Mouse (Mus musculus): ENCODE measurements around the gene Rln1. TPM values are rescaled to one million over a fixed set of nuclear protein-coding genes. Genes with fewer than 3 reads are reported as not detected.

Rln1 gene
- total and polyA plus RNA-seq, 2 experiments from 2014 or later, result 4.5 to 7.2 TPM

GRCm38 (mm10) chr19:29296166-29296565 lies 38.3 kb downstream of the Rln1 start:
- no peaks in the 10 kb centered on the region for H3K9me3 ChIP-seq (ENCODE audit: low read length)
- no peaks in the 10 kb centered on the region for H3K4me1 ChIP-seq (ENCODE audit: insufficient read depth, low read length)
- DNase-seq (ENCODE audit: low spot score) (no peak), ATAC-seq (ENCODE audit: low FRiP score) (no peak)
- no peak overlapping the region for H3K9ac ChIP-seq (replicated peaks; ENCODE audit: low read length, poor library complexity, severe bottlenecking)
- H3K27me3 ChIP-seq (ENCODE audit: insufficient read depth, low read length), result no peaks in the 10 kb centered on the region
- no peak overlapping the region for H3K4me3 ChIP-seq (ENCODE audit: low read depth, low read length)
- H3K4me2 ChIP-seq (ENCODE audit: low read depth, low read length, poor library complexity, severe bottlenecking), result no peak overlapping the region
- TF ChIP-seq CTCF (IDR thresholded peaks at IDR 0.05), result no peak
- H3K36me3 ChIP-seq (ENCODE audit: insufficient read depth, low read length), result peaks cover 36% of the 10 kb centered on the region
- no peak overlapping the region for H3K27ac ChIP-seq (ENCODE audit: low read depth, low read length)

GRCm38 (mm10) chr19:29294756-29295155 lies 39.7 kb downstream of the Rln1 start:
- ATAC-seq (ENCODE audit: low FRiP score) (no peak), DNase-seq (ENCODE audit: low spot score) (no peak)
- Histone ChIP-seq H3K27me3 (ENCODE audit: insufficient read depth, low read length) (no peaks in the 10 kb centered on the region), H3K27ac (ENCODE audit: low read depth, low read length) (no peak overlapping the region), H3K36me3 (ENCODE audit: insufficient read depth, low read length) (peaks cover 28% of the 10 kb centered on the region), H3K4me3 (ENCODE audit: low read depth, low read length) (no peak overlapping the region), H3K4me2 (ENCODE audit: low read depth, low read length, poor library complexity, severe bottlenecking) (no peak overlapping the region), H3K9me3 (ENCODE audit: low read length) (no peaks in the 10 kb centered on the region), H3K4me1 (ENCODE audit: insufficient read depth, low read length) (no peaks in the 10 kb centered on the region), H3K9ac (replicated peaks; ENCODE audit: low read length, poor library complexity, severe bottlenecking) (no peak overlapping the region)
- 80% methylated on average over 2 of the region's 2 CpGs for WGBS
- no peak for TF ChIP-seq CTCF (IDR thresholded peaks at IDR 0.05)

GRCm38 (mm10) chr19:29292546-29292945 lies 41.9 kb downstream of the Rln1 start:
- Histone ChIP-seq H3K9ac (replicated peaks; ENCODE audit: low read length, poor library complexity, severe bottlenecking) (no peak overlapping the region), H3K4me2 (ENCODE audit: low read depth, low read length, poor library complexity, severe bottlenecking) (no peak overlapping the region), H3K36me3 (ENCODE audit: insufficient read depth, low read length) (peaks cover 26% of the 10 kb centered on the region), H3K9me3 (ENCODE audit: low read length) (no peaks in the 10 kb centered on the region), H3K4me3 (ENCODE audit: low read depth, low read length) (no peak overlapping the region), H3K4me1 (ENCODE audit: insufficient read depth, low read length) (no peaks in the 10 kb centered on the region), H3K27me3 (ENCODE audit: insufficient read depth, low read length) (no peaks in the 10 kb centered on the region), H3K27ac (ENCODE audit: low read depth, low read length) (no peak overlapping the region)
- no peak for ATAC-seq (ENCODE audit: low FRiP score)
- no peak for TF ChIP-seq CTCF (IDR thresholded peaks at IDR 0.05)
- 73% methylated on average over 4 of the region's 4 CpGs for WGBS
- DNase-seq (ENCODE audit: low spot score), result no peak

GRCm38 (mm10) chr19:29291532-29291931 lies 42.9 kb downstream of the Rln1 start:
- H3K4me1 ChIP-seq (ENCODE audit: insufficient read depth, low read length), result no peaks in the 10 kb centered on the region
- no peak for TF ChIP-seq CTCF (IDR thresholded peaks at IDR 0.05)
- H3K27ac ChIP-seq (ENCODE audit: low read depth, low read length), result no peak overlapping the region
- no peak overlapping the region for H3K9ac ChIP-seq (replicated peaks; ENCODE audit: low read length, poor library complexity, severe bottlenecking)
- DNase-seq (ENCODE audit: low spot score) (no peak), ATAC-seq (ENCODE audit: low FRiP score) (no peak)
- no peaks in the 10 kb centered on the region for H3K9me3 ChIP-seq (ENCODE audit: low read length)
- H3K36me3 ChIP-seq (ENCODE audit: insufficient read depth, low read length), result peaks cover 28% of the 10 kb centered on the region
- 91% methylated on average over 14 of the region's 14 CpGs for WGBS
- no peak overlapping the region for H3K4me2 ChIP-seq (ENCODE audit: low read depth, low read length, poor library complexity, severe bottlenecking)
- H3K27me3 ChIP-seq (ENCODE audit: insufficient read depth, low read length), result no peaks in the 10 kb centered on the region
- H3K4me3 ChIP-seq (ENCODE audit: low read depth, low read length), result no peak overlapping the region

GRCm38 (mm10) chr19:29287863-29288262 lies 46.6 kb downstream of the Rln1 start:
- 73% methylated on average over 8 of the region's 8 CpGs for WGBS
- Histone ChIP-seq H3K4me3 (ENCODE audit: low read depth, low read length) (no peak overlapping the region), H3K4me1 (ENCODE audit: insufficient read depth, low read length) (no peaks in the 10 kb centered on the region), H3K9ac (replicated peaks; ENCODE audit: low read length, poor library complexity, severe bottlenecking) (no peak overlapping the region), H3K36me3 (ENCODE audit: insufficient read depth, low read length) (peaks cover 30% of the 10 kb centered on the region), H3K4me2 (ENCODE audit: low read depth, low read length, poor library complexity, severe bottlenecking) (no peak overlapping the region), H3K27me3 (ENCODE audit: insufficient read depth, low read length) (no peaks in the 10 kb centered on the region), H3K9me3 (ENCODE audit: low read length) (no peaks in the 10 kb centered on the region), H3K27ac (ENCODE audit: low read depth, low read length) (no peak overlapping the region)
- DNase-seq (ENCODE audit: low spot score) (peak; percentile 53), ATAC-seq (ENCODE audit: low FRiP score) (no peak)
- TF ChIP-seq CTCF (IDR thresholded peaks at IDR 0.05), result peak; percentile 57

- Histone ChIP-seq H3K27ac (ENCODE audit: low read depth, low read length) (no peak overlapping the region), H3K27me3 (ENCODE audit: insufficient read depth, low read length) (no peaks in the 10 kb centered on the region), H3K9ac (replicated peaks; ENCODE audit: low read length, poor library complexity, severe bottlenecking) (no peak overlapping the region), H3K36me3 (ENCODE audit: insufficient read depth, low read length) (peaks cover 15% of the 10 kb centered on the region; the same call in 1 of the 2 replicates), H3K4me3 (ENCODE audit: low read depth, low read length) (no peak overlapping the region), H3K9me3 (ENCODE audit: low read length) (no peaks in the 10 kb centered on the region), H3K4me2 (ENCODE audit: low read depth, low read length, poor library complexity, severe bottlenecking) (no peak overlapping the region), H3K4me1 (ENCODE audit: insufficient read depth, low read length) (no peaks in the 10 kb centered on the region)
- no peak for ATAC-seq (ENCODE audit: low FRiP score)
- DNase-seq (ENCODE audit: low spot score), result no peak
- WGBS, result 12% methylated on average over 7 of the region's 7 CpGs
- no peak for TF ChIP-seq CTCF (IDR thresholded peaks at IDR 0.05)
Observed at GRCm38 (mm10) chr19:29285451-29285869, 49.0 kb downstream of the Rln1 start.

Other genes with a start within 250 kb of the Rln1 start
- gene Rcl1, start 233.3 kb downstream of the Rln1 start, total RNA-seq (2014; rRNA removed), result 23.6 and 26.1 TPM in 2 replicates
- 34.6 and 37.8 TPM in 2 replicates for gene Rcl1, start 233.3 kb downstream of the Rln1 start, polyA plus RNA-seq (2015; fragmentation: Nextera tagmentation; extraction: Ambion mirVana)
- gene Jak2, start 82.8 kb downstream of the Rln1 start, total RNA-seq (2014; rRNA removed), result 35.3 and 37.6 TPM in 2 replicates
- gene Jak2, start 82.8 kb downstream of the Rln1 start, polyA plus RNA-seq (2015; fragmentation: Nextera tagmentation; extraction: Ambion mirVana), result 10.7 and 12.0 TPM in 2 replicates
- 4.6 TPM in 1 of 2 replicates, not detected in the other for gene Insl6, start 9.3 kb downstream of the Rln1 start, total RNA-seq (2014; rRNA removed)
- 1.5 and 1.8 TPM in 2 replicates for gene Insl6, start 9.3 kb downstream of the Rln1 start, polyA plus RNA-seq (2015; fragmentation: Nextera tagmentation; extraction: Ambion mirVana)
- gene Plgrkt, start 32.7 kb upstream of the Rln1 start, total RNA-seq (2014; rRNA removed), result 25.9 and 26.4 TPM in 2 replicates
- 61.9 and 63.5 TPM in 2 replicates for gene Plgrkt, start 32.7 kb upstream of the Rln1 start, polyA plus RNA-seq (2015; fragmentation: Nextera tagmentation; extraction: Ambion mirVana)
- 0.22 and 0.66 TPM in 2 replicates for gene Cd274, start 32.8 kb upstream of the Rln1 start, total RNA-seq (2014; rRNA removed)
- gene Cd274, start 32.8 kb upstream of the Rln1 start, polyA plus RNA-seq (2015; fragmentation: Nextera tagmentation; extraction: Ambion mirVana), result 0.16 and 0.38 TPM in 2 replicates
- gene Pdcd1lg2, start 76.2 kb upstream of the Rln1 start, total RNA-seq (2014; rRNA removed), result 0.24 and 0.71 TPM in 2 replicates
- gene Pdcd1lg2, start 76.2 kb upstream of the Rln1 start, polyA plus RNA-seq (2015; fragmentation: Nextera tagmentation; extraction: Ambion mirVana), result 0.15 TPM in 1 of 2 replicates, not detected in the other
- 37.4 and 45.9 TPM in 2 replicates for gene Ric1, start 187.6 kb upstream of the Rln1 start, total RNA-seq (2014; rRNA removed)
- 10.7 and 13.8 TPM in 2 replicates for gene Ric1, start 187.6 kb upstream of the Rln1 start, polyA plus RNA-seq (2015; fragmentation: Nextera tagmentation; extraction: Ambion mirVana)